Mouse (Mus musculus) neutrophil, adult 5-6 weeks (primary cell): ENCODE results near the gene Prkch. TPM values are rescaled to one million over a fixed set of nuclear protein-coding genes. Genes with fewer than 3 reads are reported as not detected.

ENCODE experiments used
- ATAC-seq: fragments of 151-379, 151-347 bp; 2 replicates; pipeline ENCODE4 v1.8.0; 2017; ENCODE audit warnings: mild to moderate bottlenecking, moderate TSS enrichment; ENCODE audit not compliant: insufficient number of reproducible peaks, poor library complexity, low FRiP score, severe bottlenecking; ENCODE audit errors: extremely low read depth
- total RNA-seq: library from RNA; stranded (forward); fragments of 200-1000 nt; gene quantifications from 2 replicates; pipeline ENCODE4 v1.2.3, GENCODE M21; 2017

Prkch gene
- total RNA-seq, 1 experiment from 2014 or later: 24.1 TPM

DNA sequence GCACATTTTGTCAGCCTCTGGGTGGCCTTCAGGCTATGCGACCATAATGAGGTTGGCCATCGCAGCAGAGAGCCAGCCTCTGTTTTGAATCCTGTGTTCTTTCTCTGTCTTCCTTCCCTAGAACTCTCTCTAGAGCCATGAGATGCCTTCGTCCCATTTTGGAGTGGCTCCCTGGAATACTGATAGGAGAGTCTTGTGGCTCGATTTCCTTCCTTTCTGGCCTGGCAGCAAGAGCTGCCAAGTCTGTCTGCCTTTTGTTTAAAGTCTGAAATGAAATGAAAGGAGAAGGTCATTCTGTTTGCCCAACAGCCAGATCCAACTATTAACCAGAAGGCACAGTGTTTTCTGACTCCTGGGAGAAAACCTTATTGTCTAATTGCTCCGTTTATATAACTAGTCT lies 184.2 kb downstream of the Prkch start:
- ATAC-seq: no peak

- ATAC-seq: no peak
Observed at GRCm38 (mm10) chr12:73769536-73769935, 184.9 kb downstream of the Prkch start.

DNA sequence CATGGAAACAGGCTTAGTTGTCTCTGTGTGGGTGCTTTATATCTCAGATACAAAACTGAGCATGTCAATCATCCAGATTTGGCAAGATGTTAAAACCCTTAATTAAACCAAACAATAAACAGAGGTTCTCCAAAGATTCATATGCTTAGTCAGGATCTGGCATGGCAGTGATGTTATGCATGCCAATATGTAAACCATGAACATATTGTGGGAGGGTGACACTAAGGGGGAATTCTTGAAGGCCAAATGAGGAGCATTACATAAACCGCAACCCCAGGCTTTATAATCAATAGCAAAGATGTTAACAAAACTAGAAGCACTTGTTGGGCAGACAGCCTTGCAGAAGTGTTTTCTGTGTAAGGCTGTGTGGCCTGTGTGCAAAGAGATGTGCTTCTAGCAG lies 186.2 kb downstream of the Prkch start:
- ATAC-seq: no peak

DNA sequence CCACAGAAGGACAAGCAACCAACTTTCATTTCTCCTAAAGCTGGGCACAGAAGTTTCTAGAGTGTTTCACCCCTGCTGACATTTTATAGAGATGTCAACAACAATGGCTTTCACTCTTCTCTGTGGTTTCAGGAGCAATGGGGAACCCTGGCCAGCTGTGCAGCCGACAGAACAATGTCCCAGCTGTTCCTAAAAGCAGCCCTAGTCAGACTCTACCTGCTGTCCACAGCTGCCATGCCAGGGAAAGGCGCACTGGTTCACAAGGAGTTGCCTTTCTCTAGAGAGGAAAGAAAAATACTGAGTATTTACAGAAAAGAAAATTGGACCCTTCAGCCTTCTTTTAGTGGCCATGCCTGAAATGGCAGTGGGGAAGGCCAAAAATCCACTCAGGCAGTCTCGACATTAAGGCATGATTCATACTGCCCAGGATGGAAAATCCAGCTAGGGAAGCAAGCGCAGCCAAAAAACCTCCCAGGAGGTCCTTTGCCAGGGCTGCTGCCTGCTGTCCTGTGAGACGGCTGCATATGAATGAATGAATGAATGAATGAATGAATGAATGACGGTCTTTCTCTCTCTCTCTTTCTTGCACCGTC lies 190.3 kb downstream of the Prkch start:
- no peak for ATAC-seq

DNA sequence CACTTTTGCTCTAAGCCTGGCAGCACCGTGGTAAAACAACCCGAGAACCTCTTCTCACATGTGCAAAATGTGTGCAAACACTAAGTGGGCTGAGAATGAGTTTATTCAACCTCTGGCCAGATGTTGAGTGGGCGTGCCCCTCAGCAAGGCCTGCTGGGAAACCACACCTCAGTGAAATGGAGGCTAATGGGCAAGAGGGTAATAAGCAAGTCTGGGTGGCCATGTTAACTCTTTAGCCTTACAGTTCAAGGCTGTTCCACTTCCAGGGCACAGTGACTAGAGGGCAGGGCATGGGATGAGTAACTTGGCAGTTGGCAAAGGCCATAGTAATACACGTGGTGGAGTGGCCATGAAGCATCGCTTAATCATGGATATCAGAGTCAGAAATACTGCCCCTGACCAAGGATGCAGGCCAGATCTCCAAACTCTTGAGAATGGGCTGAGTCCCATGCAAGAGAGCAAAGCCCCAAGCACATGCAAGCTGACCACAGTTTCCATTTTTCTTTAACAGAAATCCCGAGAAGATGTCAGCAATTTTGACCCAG lies 191.9 kb downstream of the Prkch start:
- no peak for ATAC-seq

- no peak for ATAC-seq
Observed at GRCm38 (mm10) chr12:73777673-73778072, 193.1 kb downstream of the Prkch start.

DNA sequence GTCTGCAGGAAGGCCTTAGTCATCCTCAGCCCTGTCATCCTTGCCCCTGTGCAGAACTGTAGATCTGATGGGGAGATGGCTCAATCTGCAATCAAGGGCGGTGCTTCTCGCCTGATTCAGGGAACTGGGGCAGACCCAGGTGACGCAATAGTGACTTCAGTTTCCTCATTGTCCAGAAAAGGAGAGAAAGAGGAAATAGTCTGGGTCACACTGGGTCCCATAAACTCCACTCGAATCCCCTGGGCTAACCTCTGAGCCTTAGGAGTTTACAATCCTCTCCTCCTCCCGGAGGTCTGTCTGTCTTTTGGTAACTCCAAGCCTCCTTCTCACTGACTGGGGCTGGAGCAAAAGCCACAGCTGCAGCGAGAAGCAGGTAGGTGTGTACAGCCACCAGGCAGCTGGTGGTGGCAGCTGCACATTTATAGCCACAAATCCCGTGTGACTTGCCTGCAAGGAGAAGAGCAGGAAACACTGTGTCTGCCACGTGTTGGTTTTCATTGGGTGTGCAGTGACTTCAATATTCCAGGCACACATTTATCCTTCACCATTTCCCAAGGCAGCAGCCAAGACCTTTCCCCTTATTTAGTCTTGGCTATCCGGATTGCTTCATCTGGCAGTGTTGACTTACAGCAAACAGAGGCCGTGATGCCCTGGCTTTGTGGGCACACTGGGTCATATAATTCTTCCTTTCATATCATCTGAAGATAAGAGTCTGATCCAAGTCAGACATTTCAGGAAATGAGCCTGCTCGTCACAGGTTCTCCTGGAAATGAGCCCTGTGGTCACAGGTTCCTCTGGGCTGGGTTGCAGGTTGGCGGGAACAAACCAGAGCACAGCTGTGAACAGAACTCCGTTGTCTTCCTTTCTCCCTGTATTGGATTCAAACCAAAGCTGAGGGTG lies 195.0 kb downstream of the Prkch start:
- ATAC-seq: peak; percentile 98

DNA sequence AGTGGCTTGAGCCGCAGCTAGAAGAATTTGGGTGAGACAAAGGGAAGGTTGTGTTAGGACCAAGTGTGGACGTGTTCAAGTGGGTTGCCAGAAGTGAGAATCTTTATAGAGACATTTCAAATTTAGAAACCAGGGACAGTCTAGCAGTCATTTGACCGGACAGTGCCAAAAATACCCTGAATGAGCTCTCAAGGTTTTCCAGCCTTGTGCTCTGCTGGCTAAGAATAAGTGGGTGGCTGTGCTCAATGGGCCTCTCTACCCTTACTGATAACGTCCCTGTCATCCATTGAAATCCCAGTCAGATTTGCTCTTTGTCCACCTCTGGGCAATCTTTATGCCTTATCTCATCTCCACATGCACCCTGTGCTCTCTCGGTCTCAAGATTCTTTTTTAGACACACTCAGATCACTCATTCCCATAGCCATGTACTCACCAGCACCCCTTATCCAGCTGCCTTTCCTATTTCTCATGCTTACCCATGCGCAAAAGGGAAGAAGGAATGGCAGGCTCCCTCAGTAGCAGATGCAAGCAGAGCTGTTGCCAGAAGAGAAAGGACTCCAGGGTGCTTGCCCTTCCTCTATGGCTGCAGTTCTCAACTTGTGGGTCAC lies 196.9 kb downstream of the Prkch start:
- ATAC-seq: no peak

- ATAC-seq: no peak
Observed at GRCm38 (mm10) chr12:73786909-73787308, 202.3 kb downstream of the Prkch start.

GRCm38 (mm10) chr12:73788850-73789249 lies 204.3 kb downstream of the Prkch start:
- ATAC-seq: no peak

GRCm38 (mm10) chr12:73790571-73791108 lies 206.0 kb downstream of the Prkch start:
- ATAC-seq: no peak

DNA sequence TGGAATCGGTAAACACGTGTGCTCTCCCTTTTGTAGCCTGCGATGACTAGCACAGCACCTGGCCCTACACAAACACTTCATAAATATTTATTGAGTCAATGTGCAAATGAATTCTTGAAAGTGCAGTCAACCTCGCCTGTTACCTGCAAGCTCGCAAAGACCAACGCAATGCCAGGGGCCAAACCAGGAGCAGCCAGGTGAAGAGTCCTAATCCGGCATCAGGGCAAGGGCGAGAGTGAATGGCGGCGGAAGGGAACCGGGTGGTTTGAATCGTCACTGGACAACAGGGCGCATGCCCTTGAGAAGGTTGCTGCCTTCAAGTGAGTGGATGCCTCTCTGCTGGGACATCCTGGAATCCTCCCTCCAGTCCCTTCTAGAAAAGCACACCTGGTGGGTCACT lies 208.6 kb downstream of the Prkch start:
- no peak for ATAC-seq

GRCm38 (mm10) chr12:73793744-73794143 lies 209.1 kb downstream of the Prkch start:
- no peak for ATAC-seq

GRCm38 (mm10) chr12:73794151-73794883 lies 209.7 kb downstream of the Prkch start:
- no peak for ATAC-seq

DNA sequence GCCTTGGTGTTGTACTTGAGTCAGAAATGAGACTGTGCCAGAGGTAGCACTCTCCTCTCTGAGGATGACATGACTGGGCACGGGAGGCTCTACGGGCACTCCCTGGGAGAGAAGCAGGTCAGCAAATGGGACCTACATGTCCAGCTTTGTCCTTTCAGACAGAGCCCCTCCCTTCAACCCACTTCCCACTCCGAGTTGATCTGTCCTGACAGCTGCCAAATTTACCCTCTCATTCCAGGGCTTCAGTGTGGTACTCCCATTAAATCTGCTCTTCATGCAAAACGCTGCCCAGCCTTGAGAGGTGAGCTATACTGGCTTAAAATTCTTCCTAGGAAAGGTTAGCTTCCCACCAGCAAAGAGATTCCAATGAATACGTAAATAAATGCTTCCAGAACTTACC lies 215.1 kb downstream of the Prkch start:
- ATAC-seq: no peak

GRCm38 (mm10) chr12:73800886-73801285 lies 216.3 kb downstream of the Prkch start:
- ATAC-seq: no peak

- no peak for ATAC-seq
Observed at GRCm38 (mm10) chr12:73801845-73802244, 217.2 kb downstream of the Prkch start.

- ATAC-seq: no peak
Observed at GRCm38 (mm10) chr12:73802379-73803057, 217.9 kb downstream of the Prkch start.
